Mouse (Mus musculus) lung, adult 2 months (tissue): Measurements from ENCODE around the gene Trp53.

Source experiments
- CTCF ChIP-seq: fragments of 200-500 bp; IDR thresholded peaks from 2 replicates; pipeline ENCODE4 v1.5.1; 2011; ENCODE audit warnings: mild to moderate bottlenecking, low read length, control low read depth; ENCODE audit not compliant: insufficient read depth
- POLR2A ChIP-seq: fragments of 200-500 bp; IDR thresholded peaks from 2 replicates; pipeline ENCODE4 v1.6.1; 2011; ENCODE audit warnings: low read depth, mild to moderate bottlenecking, control low read depth, low read length, borderline replicate concordance; ENCODE audit errors: extremely low read depth

- TF ChIP-seq CTCF (no peak), POLR2A (no peak)
These were observed 30.7 kb downstream of the Trp53 start for GRCm38 (mm10) chr11:69610899-69611298.
